Mouse (Mus musculus) embryo, embryonic 9.5 days (tissue): ENCODE measurements around the gene Fgfr2.

ENCODE experiments used
- DNase-seq: peaks from one replicate; pipeline ENCODE4 v3.0.0-alpha.2; 2017; ENCODE audit errors: extremely low spot score

Fgfr2 gene

DNA sequence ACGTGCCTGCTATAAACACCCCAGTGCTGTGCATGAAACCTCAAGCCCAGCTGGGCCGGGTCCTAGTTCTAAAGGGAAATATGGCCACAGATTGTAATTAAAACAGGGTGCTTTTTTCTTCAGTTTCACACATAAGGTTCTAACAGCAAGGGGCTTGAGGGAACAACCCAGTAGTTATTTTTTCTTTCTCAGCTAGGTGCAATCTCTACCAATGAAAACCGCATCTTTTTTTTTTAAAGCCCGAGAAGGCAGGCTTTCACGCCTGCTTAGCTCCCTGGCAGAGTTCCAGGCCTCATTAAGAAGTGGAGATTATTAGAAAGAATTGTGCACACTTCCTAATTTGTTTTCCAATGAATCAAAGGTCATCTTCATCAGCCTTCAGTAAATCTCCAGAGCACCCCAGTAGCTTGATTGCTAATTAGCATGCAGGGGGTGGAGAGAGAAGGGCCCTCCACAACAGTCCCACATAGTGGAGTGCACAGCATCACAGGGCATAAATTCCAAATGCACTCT is 939.2 kb downstream of the Fgfr2 start:
- DNase-seq = no peak

DNA sequence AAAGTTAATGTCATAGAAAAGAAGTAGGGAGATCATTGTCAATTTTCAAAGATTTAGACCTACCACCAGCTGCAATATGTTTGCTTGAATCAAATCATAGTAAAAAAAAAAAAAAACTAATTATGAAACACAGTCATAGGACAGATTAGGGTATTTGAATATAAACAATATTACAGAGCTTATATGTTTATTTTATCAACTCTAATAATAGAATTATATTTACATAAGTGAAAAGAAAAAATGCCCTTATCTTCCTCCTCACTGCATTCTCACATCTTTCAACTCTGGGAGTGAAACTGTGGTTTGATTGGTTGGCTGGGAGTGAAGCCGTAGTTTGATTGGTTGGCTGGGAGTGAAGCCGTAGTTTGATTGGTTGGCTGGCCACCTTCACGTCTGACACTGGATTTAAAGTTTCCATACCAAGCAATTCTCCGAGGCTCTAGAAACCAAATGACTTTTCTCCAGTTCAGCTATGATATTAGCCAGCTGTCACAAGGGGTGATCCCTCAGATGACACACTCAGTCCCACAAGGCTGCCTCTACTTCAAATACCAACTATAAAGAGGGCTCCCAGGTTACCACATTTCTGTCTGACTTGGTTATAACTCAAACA is 941.5 kb downstream of the Fgfr2 start:
- DNase-seq = no peak

DNA sequence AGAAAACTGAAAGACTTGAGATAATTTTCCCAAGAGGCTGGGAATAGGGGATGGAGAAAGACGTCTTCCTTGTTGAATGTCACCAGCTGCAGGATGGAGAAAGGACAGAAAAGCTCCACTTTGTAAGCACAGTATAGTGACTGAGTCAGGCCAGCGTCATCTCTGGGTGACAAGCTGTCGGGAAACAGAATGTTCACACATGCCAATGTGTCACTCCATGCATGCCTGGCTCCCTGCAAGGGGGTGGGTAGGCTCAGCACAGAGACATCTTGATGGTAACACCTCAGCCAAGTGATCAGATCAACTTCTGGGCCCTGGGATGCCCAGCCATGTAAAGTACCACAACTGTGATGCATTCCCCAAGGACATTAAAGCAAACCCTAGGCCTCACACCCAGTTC is 942.1 kb downstream of the Fgfr2 start:
- no peak for DNase-seq

DNA sequence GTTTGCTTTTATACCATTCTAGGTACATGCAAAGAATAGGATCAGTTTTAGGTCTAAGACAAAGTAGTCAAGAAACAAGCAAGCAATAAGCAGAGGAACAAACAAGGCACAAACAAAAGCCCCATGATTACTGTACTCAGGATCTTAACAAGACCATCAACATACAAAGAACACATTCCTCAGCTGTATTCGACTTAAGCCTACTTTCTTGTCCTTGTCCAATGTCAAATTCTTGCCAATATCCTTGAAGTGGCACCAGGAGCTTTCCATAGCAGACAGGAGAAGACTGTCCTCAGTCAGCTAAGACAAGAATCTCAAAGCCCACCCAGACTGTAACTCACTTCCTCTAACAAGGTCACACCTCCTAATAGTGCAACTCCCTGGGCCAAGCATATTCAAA is 944.1 kb downstream of the Fgfr2 start:
- no peak for DNase-seq

DNA sequence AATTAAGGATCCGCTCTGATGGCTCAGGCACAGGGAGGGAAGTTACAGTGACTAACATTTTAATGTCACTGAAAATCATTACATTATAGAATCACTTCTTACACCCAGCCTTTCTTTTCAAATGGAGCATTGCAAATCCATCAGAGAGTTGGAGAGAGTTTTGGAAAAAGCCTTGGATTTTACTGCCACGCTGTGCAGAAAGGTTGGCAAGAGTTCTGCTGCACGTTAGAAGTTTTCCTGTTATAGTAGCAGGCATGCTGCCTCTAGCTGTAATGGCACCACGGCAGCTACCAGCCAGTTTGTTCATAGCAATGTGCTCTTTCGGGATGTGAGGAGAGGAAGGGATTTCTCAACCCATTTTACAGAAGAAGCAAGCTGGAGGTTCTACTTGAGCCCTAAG is 948.4 kb downstream of the Fgfr2 start:
- no peak for DNase-seq

DNA sequence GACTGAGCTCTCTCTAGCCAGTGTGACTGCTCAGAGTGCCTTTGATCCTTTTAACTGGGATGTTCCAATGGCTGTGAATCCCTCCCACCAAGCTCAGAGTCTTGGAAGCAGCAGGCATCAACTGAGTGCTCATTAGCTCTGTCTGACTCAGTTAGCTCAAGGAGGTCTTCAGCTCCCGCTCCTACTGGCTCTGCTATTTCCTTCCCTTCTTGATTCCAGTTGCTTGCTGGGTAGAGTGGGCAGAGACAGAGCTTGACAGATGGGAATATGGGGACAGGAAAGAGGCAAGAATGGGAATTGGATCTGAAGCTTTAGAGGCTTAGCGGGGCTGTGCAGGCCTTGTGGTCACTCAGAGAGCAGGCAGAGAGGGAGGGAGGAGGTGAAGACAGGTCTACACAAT is 948.9 kb downstream of the Fgfr2 start:
- DNase-seq = no peak

DNA sequence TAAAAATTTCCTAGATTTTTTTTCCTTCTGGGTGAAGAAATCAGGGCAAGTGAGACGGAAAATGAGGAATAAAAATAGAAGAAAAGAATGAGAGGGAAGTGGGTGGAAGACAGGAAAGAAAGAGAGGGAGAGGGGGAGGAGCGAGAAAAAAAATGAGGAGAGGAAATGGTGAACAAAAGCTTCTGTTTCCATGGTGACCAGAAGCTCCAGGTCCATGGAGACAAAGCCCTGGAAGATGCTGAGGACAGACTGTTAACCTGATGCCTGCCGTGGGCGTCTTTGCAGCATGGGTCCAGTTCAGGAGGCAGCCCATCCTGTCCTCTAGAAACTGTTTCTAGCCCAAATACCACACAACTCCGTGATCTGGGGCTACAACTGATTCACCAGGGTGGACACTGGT is 950.9 kb downstream of the Fgfr2 start:
- no peak for DNase-seq

DNA sequence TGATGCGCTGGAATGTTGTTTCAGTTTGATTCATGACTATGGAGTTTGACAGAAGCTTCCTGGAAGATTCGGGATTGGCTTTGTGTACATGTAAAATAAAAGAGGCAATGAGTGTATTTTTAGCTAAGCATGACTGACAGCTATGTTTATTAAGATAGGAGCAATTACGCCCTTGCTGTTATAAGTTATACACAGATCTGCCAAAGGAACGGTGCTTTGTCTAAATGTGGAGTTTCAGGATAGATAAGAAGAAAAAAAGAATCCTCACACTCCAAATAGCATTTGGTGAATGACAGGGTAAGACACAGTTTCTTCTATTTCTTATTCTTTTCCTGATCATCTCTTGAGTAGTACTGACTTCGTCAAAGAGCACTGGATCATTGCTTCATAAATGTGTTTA is 951.4 kb downstream of the Fgfr2 start:
- no peak for DNase-seq

DNA sequence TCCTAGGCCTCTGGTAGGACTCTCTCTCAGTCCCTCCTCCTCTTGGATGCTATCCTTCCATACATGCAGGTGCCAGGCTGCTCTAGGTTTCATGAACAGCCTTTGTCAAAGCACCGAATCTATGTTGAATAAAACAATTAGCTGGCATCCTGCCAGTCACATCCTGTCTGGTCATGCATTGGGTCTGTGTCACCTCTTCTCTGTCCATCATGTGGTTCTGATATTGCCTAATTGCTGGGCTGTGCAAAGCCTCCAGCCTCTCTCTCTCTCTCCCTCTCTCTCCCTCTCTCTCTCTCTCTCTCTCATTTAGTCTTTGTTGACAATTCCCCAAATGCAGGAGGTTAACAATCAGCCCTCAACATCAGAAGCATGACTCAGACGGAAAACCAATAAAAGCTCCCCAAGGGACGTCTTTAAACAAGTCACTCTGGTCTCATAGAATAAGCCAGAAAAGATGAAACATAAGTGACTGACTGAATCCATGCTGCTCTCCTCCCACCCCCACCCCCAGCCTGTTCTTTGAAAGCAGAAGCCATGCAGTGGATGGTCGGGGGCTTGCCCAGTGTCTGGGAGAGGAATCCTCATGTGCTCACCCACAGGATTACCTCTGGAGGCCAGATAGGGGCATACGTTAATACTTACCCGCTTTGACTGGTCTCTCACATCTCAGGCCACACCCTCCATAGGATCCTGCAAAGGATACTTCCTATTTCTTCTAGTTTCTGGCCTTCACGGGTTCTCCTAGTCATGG is 953.6 kb downstream of the Fgfr2 start:
- no peak for DNase-seq

DNA sequence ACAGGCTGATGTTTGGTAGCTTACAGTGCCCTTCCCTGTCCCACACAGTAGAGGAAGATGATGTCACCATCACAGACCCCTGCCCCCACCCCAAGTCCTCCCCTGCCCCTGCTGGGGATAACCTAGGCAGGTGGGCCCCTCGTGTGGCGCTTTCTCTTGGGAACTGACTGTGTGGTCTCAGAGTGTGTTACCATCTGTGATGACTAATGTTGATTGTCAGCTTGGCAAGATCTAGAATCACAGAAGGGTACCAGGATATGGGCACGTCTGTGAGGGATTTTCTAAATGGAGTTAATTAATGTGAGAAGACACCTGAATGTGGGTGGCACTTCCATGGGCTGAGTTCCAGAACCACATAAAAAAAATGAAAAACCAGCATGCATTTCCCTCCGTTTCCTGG is 955.9 kb downstream of the Fgfr2 start:
- no peak for DNase-seq

DNA sequence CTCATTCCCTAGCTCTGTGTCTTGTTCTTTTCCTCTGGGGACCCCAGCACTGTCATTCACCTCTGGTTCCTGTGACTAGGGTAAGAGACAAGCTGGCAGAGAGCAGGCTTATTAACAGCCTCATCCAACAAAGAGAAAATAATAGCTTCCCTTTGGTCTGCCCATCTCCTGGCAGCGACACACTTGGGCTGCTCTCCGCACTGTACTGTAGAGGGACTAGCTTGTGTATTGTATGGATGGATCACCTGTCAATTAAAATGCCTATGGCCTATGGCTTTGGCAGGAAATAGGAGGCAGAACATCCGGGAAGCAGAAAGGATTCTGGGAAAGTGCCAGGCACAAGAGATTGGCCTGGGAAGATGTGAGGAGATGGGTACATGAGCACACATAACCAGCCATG is 960.9 kb downstream of the Fgfr2 start:
- no peak for DNase-seq

DNA sequence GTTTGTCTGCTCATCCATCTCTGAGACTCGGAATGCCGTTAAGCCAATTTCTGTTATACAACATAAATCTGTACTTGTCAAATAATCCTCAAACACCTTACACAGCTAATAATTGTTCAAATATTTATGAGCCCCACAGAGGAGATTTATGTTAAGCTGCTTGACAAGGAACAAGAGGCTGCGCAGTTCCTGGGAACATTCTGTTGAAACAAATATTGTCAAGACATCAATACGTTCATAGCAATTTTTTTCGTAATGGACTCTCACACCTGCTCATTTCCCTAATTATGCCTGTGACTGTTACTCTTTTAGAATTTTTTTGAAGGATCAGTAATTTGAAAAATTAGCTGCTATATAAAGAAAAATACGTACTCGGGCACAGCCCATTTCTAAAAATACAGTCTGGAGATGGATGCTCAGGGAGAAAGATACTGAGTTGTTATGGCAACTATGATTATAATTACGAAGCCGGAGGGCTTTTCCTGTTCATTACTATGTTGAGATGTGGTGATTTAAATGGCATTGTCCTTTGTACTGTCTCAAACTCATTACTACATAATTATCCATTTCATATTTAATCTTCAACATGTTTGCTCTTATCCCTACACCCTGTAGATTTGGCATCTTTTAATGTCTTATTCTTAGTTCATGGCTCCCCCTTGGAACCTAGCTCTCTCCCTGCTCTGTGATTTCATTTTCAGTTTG is 964.7 kb downstream of the Fgfr2 start:
- DNase-seq = no peak

DNA sequence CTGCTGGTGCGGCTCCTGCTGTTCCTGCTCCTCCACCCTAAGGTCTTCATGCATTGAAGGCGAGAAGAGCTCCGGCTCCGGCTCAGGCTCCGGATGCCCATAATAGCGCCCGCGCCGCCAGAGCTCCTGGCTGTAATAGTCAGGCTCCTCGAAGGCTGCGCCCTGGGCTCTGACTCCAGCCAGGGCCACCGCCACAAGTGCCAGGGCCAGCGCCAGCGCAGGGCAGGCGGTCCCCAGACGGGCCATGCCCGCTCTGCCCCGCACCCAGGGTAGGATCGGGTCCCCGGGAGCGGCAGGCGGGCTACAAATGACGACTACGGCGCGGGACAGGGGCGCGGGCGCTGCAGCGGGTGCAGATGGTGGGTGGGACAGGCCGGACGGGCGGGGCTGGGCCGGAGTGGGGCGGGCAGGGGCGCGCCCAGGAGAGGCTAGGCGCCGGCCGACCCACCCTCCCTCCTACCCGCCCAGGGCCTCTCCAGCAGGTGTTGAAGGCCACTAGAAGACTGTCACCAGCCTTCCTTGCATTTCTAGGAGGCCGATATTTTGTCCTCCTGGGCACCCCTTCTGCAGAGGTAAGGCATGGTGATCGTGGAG is 968.7 kb downstream of the Fgfr2 start, which contains the start of gene Cpxm2:
Cpxm2 (minus strand) TSS at position 372 of the 594 bp plus-strand sequence.
- peak; percentile 19 for DNase-seq

DNA sequence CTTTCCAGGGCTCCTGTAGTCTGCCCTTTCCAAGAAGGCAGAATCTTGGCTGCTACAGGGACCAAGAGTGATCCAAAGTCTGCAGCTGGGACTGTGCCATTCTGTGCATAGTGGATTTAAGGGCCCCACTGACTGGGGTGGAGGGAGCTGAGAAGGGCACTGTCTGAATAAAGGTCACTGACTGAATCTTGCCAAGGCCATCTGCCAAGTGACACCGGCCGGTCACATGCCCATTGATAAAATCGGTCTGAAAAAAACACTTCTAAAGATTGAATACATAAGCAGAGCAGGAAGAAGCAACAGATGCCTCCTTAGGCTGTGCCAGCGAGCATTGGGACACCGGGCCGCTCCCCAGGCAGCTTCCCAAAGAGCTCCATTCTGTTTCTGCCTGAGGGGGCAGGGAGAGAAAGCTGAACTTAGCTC is 969.4 kb downstream of the Fgfr2 start:
- DNase-seq = no peak

DNA sequence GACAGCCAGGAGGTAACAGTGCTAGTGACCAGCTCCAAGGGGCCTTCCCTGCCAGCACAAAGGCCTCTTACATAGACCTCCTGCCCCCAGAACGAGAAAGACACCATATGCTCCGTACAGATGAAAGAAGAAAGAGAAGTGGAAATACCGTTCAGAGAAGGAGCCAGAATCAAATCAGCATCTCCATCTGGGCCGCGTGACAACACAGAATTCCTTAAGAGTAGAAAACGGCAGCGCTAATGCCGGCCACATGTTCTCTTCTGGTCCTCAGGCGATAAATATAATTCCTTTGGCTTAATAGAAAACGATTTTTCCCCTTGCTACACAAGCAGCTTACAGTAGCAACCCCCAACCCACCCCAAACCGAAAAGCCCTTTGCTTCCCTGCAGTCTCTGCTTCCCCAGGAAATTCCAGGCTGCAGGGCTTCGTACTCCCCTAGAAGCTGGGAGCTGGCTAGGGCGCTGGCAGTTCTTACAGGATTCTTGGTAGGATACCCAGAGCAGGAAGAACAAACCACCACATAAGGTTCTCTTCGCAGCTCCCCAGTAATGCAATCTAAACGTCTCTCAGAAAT is 977.8 kb downstream of the Fgfr2 start:
- DNase-seq = no peak

DNA sequence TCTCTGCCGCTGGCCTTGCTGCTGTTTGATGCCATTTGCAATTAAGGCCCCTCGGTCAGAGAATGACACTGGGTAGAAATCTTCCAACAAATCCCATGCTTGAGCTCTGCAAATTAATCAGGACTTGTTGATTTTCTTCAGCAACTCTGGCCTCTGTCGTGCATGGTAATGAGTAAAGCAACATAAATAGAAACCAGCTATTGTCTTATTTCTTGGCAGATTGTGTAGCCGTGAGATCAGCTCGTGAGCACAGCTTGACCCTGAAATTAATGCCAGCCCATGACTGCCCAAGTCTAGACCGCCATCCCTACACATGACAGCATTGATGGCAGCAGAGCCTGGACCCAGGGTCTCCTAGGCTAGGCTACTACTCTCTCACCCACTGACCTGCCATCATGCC is 994.5 kb downstream of the Fgfr2 start:
- no peak for DNase-seq

DNA sequence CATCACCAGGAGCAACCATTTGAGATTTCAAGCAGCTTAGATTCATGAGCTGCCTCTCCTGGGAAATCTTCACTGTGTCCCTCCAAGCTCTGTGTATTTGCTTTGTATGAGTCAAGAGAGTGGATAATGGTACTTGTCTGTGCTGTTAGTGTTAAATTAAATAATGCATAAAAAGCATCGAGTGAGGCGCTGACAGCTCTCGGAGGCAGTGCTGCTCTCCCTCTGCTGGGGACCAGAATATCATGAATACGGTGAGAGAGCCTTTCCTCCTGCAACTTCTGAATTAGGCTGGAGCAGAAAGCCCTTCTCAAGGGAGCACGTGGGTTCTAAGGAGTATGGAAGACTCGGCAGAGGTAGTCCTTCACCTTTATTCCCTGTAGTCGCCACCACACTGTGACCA is 998.2 kb downstream of the Fgfr2 start:
- DNase-seq = no peak

DNA sequence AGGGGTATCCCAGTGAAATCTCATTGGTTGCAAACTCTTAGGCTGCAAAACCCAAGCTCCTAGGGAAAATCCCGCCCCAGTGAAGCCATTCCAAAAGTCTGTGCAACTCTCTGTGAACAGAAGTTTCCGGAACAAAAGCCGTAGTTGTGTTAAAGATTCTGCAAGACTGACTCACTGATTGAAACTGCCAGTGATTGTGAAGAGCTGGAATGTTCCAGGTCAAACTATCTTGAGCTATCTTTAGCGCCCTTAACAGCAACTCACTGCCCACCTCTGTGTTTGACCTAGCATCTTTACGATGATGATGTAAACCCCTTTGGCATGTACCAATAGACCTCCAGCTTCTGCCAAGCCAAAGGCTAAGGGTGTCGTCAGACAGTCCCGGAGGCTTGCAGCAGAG is 999.9 kb downstream of the Fgfr2 start:
- no peak for DNase-seq

DNA sequence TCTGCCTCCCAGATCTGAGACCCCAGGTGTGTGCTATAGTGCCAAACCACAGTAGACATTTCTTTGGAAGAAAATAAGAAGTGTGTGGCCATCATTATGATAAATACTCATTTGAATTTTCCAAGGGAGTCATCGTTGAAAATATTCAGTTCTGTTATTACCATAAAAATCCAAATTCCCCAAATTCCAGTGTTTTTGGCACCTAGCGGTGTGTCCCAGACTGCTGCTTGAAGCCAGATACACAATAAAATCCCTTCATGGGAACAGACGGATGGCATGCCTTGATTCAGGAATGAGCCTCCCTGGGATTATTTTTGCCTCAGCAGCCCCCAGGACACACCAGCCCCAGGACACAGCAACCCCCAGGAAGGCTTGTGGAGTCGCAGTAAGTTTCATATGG is 1003.3 kb downstream of the Fgfr2 start:
- no peak for DNase-seq

DNA sequence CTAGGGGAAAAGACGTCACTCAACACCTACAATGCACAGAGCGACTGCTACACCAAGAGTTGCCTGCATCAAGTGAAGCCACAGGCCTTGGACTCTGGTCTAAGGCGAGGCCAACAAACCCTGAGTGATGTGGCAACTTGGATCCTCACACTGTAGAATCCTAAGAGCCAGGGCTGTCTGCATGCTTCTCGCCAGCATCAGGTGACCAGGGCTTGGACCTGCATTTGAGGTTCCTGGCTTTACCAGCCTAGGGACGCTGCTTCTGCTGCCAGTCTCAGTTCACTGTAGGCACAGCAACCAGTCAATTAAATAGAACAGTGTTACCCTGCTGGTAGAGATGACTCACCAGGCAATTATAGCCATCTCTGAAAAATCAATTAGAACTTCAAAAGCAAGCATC is 1011.4 kb downstream of the Fgfr2 start:
- DNase-seq = no peak

DNA sequence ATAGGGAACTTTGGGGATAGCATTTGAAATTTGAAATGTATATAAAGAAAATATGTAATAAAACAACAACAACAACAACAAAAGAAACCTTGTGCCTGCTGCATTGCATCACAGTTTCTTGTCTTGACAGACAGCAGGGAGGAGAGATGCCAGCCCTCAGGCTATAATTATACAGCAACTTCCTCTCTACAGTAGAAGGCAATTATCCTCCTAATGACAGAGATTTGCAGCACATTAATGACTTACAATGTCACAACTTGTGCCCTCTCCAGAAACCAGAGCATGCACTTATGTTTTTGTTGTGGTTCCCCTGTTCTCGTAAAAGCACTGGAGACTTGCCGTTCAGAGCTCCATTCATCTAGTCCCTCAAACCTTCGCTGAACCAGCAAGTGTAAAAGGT is 1012.8 kb downstream of the Fgfr2 start:
- no peak for DNase-seq

DNA sequence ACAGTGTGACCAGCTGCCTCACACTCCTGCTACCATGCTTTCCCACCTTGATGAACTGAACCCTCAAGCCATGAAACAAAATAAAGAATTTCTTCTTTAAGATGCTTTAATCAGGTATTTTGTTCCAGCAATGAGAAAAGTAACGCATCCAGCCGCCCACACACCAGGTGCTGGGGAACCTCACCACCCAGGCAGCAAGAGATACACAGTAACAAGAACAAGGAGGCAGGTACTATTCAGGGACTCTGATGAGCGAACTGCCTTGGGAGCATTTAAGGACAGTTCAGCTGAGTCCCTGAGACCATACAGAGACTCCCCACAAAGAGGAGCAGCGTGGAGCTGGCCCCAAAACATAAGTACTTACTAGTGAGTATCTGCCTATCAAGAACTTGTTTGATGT is 1016.3 kb downstream of the Fgfr2 start:
- no peak for DNase-seq
